Mouse (Mus musculus): ENCODE measurements around the gene Ciao2a.

The Ciao2a gene

GRCm38 (mm10) chr9:66120106-66120505 lies 6.3 kb upstream of the Ciao2a start:
- no peak for DNase-seq (ENCODE audit: low spot score)

- no peak for DNase-seq (ENCODE audit: low spot score)
Observed at GRCm38 (mm10) chr9:66120945-66121344, 5.5 kb upstream of the Ciao2a start.

- DNase-seq (ENCODE audit: low spot score), result no peak
Observed at GRCm38 (mm10) chr9:66121421-66121820, 5.0 kb upstream of the Ciao2a start.

- no peak for DNase-seq (ENCODE audit: low spot score)
Observed at GRCm38 (mm10) chr9:66123648-66124047, 2.8 kb upstream of the Ciao2a start.

GRCm38 (mm10) chr9:66124111-66124531 lies 2.3 kb upstream of the Ciao2a start:
- DNase-seq (ENCODE audit: low spot score), result peak; percentile 7

GRCm38 (mm10) chr9:66124681-66125542 lies 1.5 kb upstream of the Ciao2a start:
- DNase-seq (ENCODE audit: low spot score), result peak; percentile 97

GRCm38 (mm10) chr9:66125543-66126455 lies 612 bp upstream of the Ciao2a start:
- no peak for DNase-seq (ENCODE audit: low spot score)

GRCm38 (mm10) chr9:66127193-66127546 lies 759 bp downstream of the Ciao2a start:
- DNase-seq (ENCODE audit: low spot score), result no peak

GRCm38 (mm10) chr9:66127884-66128283 lies 1.5 kb downstream of the Ciao2a start:
- DNase-seq (ENCODE audit: low spot score), result no peak

GRCm38 (mm10) chr9:66131466-66131865 lies 5.1 kb downstream of the Ciao2a start:
- no peak for DNase-seq (ENCODE audit: low spot score)

- no peak for DNase-seq (ENCODE audit: low spot score)
Observed at GRCm38 (mm10) chr9:66135967-66136366, 9.6 kb downstream of the Ciao2a start.

GRCm38 (mm10) chr9:66138193-66138592 lies 11.8 kb downstream of the Ciao2a start:
- DNase-seq (ENCODE audit: low spot score), result peak; percentile 61

GRCm38 (mm10) chr9:66142265-66142664 lies 15.9 kb downstream of the Ciao2a start:
- no peak for DNase-seq (ENCODE audit: low spot score)

- DNase-seq (ENCODE audit: low spot score), result no peak
Observed at GRCm38 (mm10) chr9:66144248-66144647, 17.8 kb downstream of the Ciao2a start.

GRCm38 (mm10) chr9:66146141-66146540 lies 19.7 kb downstream of the Ciao2a start:
- no peak for DNase-seq (ENCODE audit: low spot score)

- DNase-seq (ENCODE audit: low spot score), result no peak
Observed at GRCm38 (mm10) chr9:66152011-66152410, 25.6 kb downstream of the Ciao2a start.

- no peak for DNase-seq (ENCODE audit: low spot score)
Observed at GRCm38 (mm10) chr9:66153594-66153993, 27.2 kb downstream of the Ciao2a start.

GRCm38 (mm10) chr9:66154013-66154412 lies 27.6 kb downstream of the Ciao2a start:
- DNase-seq (ENCODE audit: low spot score), result no peak

- no peak for DNase-seq (ENCODE audit: low spot score)
Observed at GRCm38 (mm10) chr9:66155534-66155933, 29.1 kb downstream of the Ciao2a start.

GRCm38 (mm10) chr9:66157958-66158830 lies 31.8 kb downstream of the Ciao2a start, which contains the start of gene Dapk2:
Dapk2 (plus strand) TSS chr9:66158223.
- DNase-seq (ENCODE audit: low spot score), result peak; percentile 65

GRCm38 (mm10) chr9:66158885-66159430 lies 32.5 kb downstream of the Ciao2a start:
- DNase-seq (ENCODE audit: low spot score), result no peak

Data from ovary, adult 18-20 months (tissue).